Mouse (Mus musculus): ENCODE data around the gene Fn1. TPM values are rescaled to one million over a fixed set of nuclear protein-coding genes. Genes with fewer than 3 reads are reported as not detected.

The Fn1 gene
- polyA plus RNA-seq, 1 experiment from 2014 or later: 74.2 TPM

DNA sequence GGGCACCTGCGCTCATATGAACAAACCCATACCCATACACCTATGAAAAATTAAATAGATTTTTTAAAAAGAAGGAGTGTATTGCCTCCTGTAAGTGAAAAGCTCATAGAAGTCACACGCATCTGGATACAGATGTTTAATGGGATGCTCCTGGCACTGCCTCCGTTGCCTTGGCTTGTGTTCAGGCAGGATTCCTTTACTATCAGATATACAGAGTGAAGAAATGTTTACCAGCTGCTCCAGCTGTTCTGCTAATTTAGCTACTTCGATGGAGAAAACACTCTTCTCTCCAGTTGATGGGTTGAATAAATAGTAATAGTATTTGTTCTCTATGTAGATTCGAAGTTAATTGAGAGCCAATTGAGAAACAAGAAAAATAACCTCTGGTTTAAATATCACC is 33.8 kb upstream of the Fn1 start:
- no peak overlapping the region for H3K27ac ChIP-seq (replicated peaks)
- no peak overlapping the region for H3K4me2 ChIP-seq (replicated peaks; ENCODE audit: low read depth)
- H3K9me3 ChIP-seq (ENCODE audit: control insufficient read depth, low read length): no peaks in the 10 kb centered on the region
- no peaks in the 10 kb centered on the region for H3K4me1 ChIP-seq (replicated peaks; ENCODE audit: control insufficient read depth, insufficient read depth)
- no peak for TF ChIP-seq EP300 (optimal IDR thresholded peaks at IDR 0.05)
- TF ChIP-seq CTCF (IDR thresholded peaks at IDR 0.05; ENCODE audit: low read depth): no peak
- no peak for ATAC-seq (ENCODE audit: low FRiP score, low TSS enrichment)
- no peak overlapping the region for H3K4me3 ChIP-seq (ENCODE audit: low read depth, low read length)
- no peaks in the 10 kb centered on the region for H3K36me3 ChIP-seq (ENCODE audit: control insufficient read depth, insufficient read depth, low read length)
- WGBS: 59% methylated on average over 5 of the region's 5 CpGs
- no peaks in the 10 kb centered on the region for H3K27me3 ChIP-seq (ENCODE audit: control insufficient read depth, insufficient read depth, low read length)
- DNase-seq (ENCODE audit: low spot score): no peak
- H3K9ac ChIP-seq (ENCODE audit: low read length): no peak overlapping the region

GRCm38 (mm10) chr1:71683736-71684135 is 30.7 kb upstream of the Fn1 start:
- DNase-seq (ENCODE audit: low spot score): no peak
- no peak; the same call in 1 of the 2 replicates for ATAC-seq (ENCODE audit: low FRiP score, low TSS enrichment)
- no peak overlapping the region for H3K4me3 ChIP-seq (ENCODE audit: low read depth, low read length)

DNA sequence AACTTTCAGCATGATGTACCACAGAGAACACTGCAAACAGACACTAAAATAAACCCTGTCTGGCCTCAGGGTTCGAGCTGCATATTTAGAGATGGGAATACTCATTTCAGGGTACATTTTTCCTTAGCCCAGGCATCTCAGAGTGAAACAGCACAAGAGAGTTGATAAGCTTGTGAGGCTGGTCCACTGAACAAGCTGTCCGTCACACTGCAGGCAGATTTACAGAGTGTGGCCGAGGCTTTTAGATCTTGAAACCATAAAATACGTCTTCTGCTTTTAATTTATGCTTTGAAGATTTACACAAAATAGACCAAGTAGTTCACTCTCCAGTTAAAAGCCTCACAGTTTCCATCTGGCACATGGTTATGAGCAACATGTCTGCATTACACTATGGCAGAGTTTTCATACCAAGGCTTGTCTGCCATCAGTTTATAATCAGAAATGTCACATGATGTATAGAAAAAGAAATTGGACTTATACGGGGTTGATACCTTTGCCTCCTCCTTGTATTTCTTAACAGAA is 29.3 kb upstream of the Fn1 start:
- Histone ChIP-seq H3K9ac (ENCODE audit: low read length) (no peak overlapping the region), H3K4me3 (ENCODE audit: low read depth, low read length) (no peak overlapping the region), H3K36me3 (ENCODE audit: control insufficient read depth, insufficient read depth, low read length) (no peaks in the 10 kb centered on the region), H3K27ac (replicated peaks) (no peak overlapping the region), H3K4me2 (replicated peaks; ENCODE audit: low read depth) (no peak overlapping the region), H3K27me3 (ENCODE audit: control insufficient read depth, insufficient read depth, low read length) (no peaks in the 10 kb centered on the region), H3K4me1 (replicated peaks; ENCODE audit: control insufficient read depth, insufficient read depth) (no peaks in the 10 kb centered on the region), H3K9me3 (ENCODE audit: control insufficient read depth, low read length) (no peaks in the 10 kb centered on the region)
- DNase-seq (ENCODE audit: low spot score): no peak
- no peak for ATAC-seq (ENCODE audit: low FRiP score, low TSS enrichment)
- TF ChIP-seq EP300 (optimal IDR thresholded peaks at IDR 0.05): no peak
- TF ChIP-seq CTCF (IDR thresholded peaks at IDR 0.05; ENCODE audit: low read depth): no peak
- 38% methylated on average over 5 of the region's 5 CpGs for WGBS

More at GRCm38 (mm10) chr1:71683736-71684135, 30.7 kb upstream of the Fn1 start:
- Histone ChIP-seq H3K4me1 (replicated peaks; ENCODE audit: control insufficient read depth, insufficient read depth) (no peaks in the 10 kb centered on the region), H3K27me3 (ENCODE audit: control insufficient read depth, insufficient read depth, low read length) (no peaks in the 10 kb centered on the region), H3K9ac (ENCODE audit: low read length) (no peak overlapping the region), H3K36me3 (ENCODE audit: control insufficient read depth, insufficient read depth, low read length) (no peaks in the 10 kb centered on the region), H3K4me2 (replicated peaks; ENCODE audit: low read depth) (no peak overlapping the region), H3K9me3 (ENCODE audit: control insufficient read depth, low read length) (no peaks in the 10 kb centered on the region), H3K27ac (replicated peaks) (no peak overlapping the region)
- WGBS: 33% methylated on average over 6 of the region's 6 CpGs
- TF ChIP-seq EP300 (optimal IDR thresholded peaks at IDR 0.05) (no peak), CTCF (IDR thresholded peaks at IDR 0.05; ENCODE audit: low read depth) (no peak)

DNA sequence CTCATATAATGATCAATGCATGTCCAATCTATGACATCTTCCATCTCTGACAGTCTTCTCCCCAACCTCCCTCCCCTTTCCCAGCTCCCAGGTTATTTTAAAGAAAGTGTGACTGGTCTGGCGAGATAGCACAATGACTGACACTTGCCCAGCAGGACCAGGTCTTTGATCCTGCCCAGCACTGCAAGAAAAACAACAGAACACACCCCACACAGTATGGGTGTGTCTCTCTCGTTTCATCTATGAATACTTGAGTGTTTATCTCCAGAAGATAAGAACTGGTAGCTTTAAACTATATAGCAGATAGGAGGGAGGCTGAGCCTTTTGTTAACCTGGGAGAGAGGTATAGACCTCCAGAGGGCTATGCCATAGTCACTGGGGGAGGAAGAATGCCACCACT is 28.3 kb upstream of the Fn1 start:
- H3K9me3 ChIP-seq (ENCODE audit: control insufficient read depth, low read length): no peaks in the 10 kb centered on the region
- no peaks in the 10 kb centered on the region for H3K27me3 ChIP-seq (ENCODE audit: control insufficient read depth, insufficient read depth, low read length)
- no peak overlapping the region for H3K4me3 ChIP-seq (ENCODE audit: low read depth, low read length)
- H3K27ac ChIP-seq (replicated peaks): no peak overlapping the region
- DNase-seq (ENCODE audit: low spot score) (no peak), ATAC-seq (ENCODE audit: low FRiP score, low TSS enrichment) (no peak)
- no peaks in the 10 kb centered on the region for H3K4me1 ChIP-seq (replicated peaks; ENCODE audit: control insufficient read depth, insufficient read depth)
- 47% methylated on average over 2 of the region's 2 CpGs for WGBS
- H3K4me2 ChIP-seq (replicated peaks; ENCODE audit: low read depth): no peak overlapping the region
- H3K36me3 ChIP-seq (ENCODE audit: control insufficient read depth, insufficient read depth, low read length): no peaks in the 10 kb centered on the region
- TF ChIP-seq EP300 (optimal IDR thresholded peaks at IDR 0.05): no peak
- TF ChIP-seq CTCF (IDR thresholded peaks at IDR 0.05; ENCODE audit: low read depth): no peak
- no peak overlapping the region for H3K9ac ChIP-seq (ENCODE audit: low read length)

- 43% methylated on average over 8 of the region's 8 CpGs for WGBS
- no peak overlapping the region for H3K4me3 ChIP-seq (ENCODE audit: low read depth, low read length)
- TF ChIP-seq EP300 (optimal IDR thresholded peaks at IDR 0.05) (no peak), CTCF (IDR thresholded peaks at IDR 0.05; ENCODE audit: low read depth) (no peak)
- H3K9me3 ChIP-seq (ENCODE audit: control insufficient read depth, low read length): no peaks in the 10 kb centered on the region
- ATAC-seq (ENCODE audit: low FRiP score, low TSS enrichment) (no peak), DNase-seq (ENCODE audit: low spot score) (no peak)
- no peak overlapping the region for H3K4me2 ChIP-seq (replicated peaks; ENCODE audit: low read depth)
- no peaks in the 10 kb centered on the region for H3K4me1 ChIP-seq (replicated peaks; ENCODE audit: control insufficient read depth, insufficient read depth)
- no peaks in the 10 kb centered on the region for H3K27me3 ChIP-seq (ENCODE audit: control insufficient read depth, insufficient read depth, low read length)
- H3K36me3 ChIP-seq (ENCODE audit: control insufficient read depth, insufficient read depth, low read length): no peaks in the 10 kb centered on the region
- no peak overlapping the region for H3K9ac ChIP-seq (ENCODE audit: low read length)
- no peak overlapping the region for H3K27ac ChIP-seq (replicated peaks)
These were observed 27.2 kb upstream of the Fn1 start for GRCm38 (mm10) chr1:71680046-71680672.

- Histone ChIP-seq H3K27me3 (ENCODE audit: control insufficient read depth, insufficient read depth, low read length) (no peaks in the 10 kb centered on the region), H3K9me3 (ENCODE audit: control insufficient read depth, low read length) (no peaks in the 10 kb centered on the region), H3K4me3 (ENCODE audit: low read depth, low read length) (no peak overlapping the region), H3K36me3 (ENCODE audit: control insufficient read depth, insufficient read depth, low read length) (no peaks in the 10 kb centered on the region), H3K4me1 (replicated peaks; ENCODE audit: control insufficient read depth, insufficient read depth) (no peaks in the 10 kb centered on the region), H3K27ac (replicated peaks) (no peak overlapping the region), H3K4me2 (replicated peaks; ENCODE audit: low read depth) (no peak overlapping the region), H3K9ac (ENCODE audit: low read length) (no peak overlapping the region)
- DNase-seq (ENCODE audit: low spot score): no peak
- ATAC-seq (ENCODE audit: low FRiP score, low TSS enrichment): no peak
- peak; percentile 59 for TF ChIP-seq CTCF (IDR thresholded peaks at IDR 0.05; ENCODE audit: low read depth)
- TF ChIP-seq EP300 (optimal IDR thresholded peaks at IDR 0.05): no peak
- 72% methylated on average over 2 of the region's 2 CpGs for WGBS
These were observed 22.4 kb upstream of the Fn1 start for GRCm38 (mm10) chr1:71675420-71675819.
